Mouse (Mus musculus) testis, adult 2 months (tissue): ENCODE data around the gene Agap3. TPM values are rescaled to one million over a fixed set of nuclear protein-coding genes. Genes with fewer than 3 reads are reported as not detected.

Source experiments
- H3K27ac ChIP-seq: fragments of 200-500 bp; 2 replicates; pipeline ENCODE4 v1.5.1; 2012; ENCODE audit warnings: low read depth, low read length; ENCODE audit not compliant: control insufficient read depth, insufficient read depth
- H3K27me3 ChIP-seq: fragments of 200-500 bp; 2 replicates; pipeline ENCODE4 v1.6.1; 2012; ENCODE audit warnings: mild to moderate bottlenecking, low read length, moderate library complexity; ENCODE audit not compliant: control insufficient read depth, insufficient read depth
- H3K36me3 ChIP-seq: fragments of 200-500 bp; 2 replicates; pipeline ENCODE4 v1.6.1; 2012; ENCODE audit warnings: mild to moderate bottlenecking, low read length; ENCODE audit not compliant: control insufficient read depth, insufficient read depth
- H3K4me1 ChIP-seq: fragments of 200-500 bp; 2 replicates; pipeline ENCODE4 v1.6.1; 2012; ENCODE audit warnings: low read length; ENCODE audit not compliant: control insufficient read depth, insufficient read depth
- H3K4me3 ChIP-seq: fragments of 200-500 bp; 2 replicates; pipeline ENCODE4 v1.5.1; 2012; ENCODE audit warnings: low read depth, mild to moderate bottlenecking, low read length, moderate library complexity, mixed read lengths; ENCODE audit not compliant: control insufficient read depth
- CTCF ChIP-seq: fragments of 200-500 bp; IDR thresholded peaks from 2 replicates; pipeline ENCODE4 v1.5.1; 2012; ENCODE audit warnings: low read depth, mild to moderate bottlenecking, inconsistent platforms, low read length, moderate library complexity; ENCODE audit not compliant: control insufficient read depth, insufficient read depth, insufficient replicate concordance
- POLR2A ChIP-seq: fragments of 200-500 bp; IDR thresholded peaks from 2 replicates; pipeline ENCODE4 v1.6.1; 2012; ENCODE audit warnings: low read depth, mild to moderate bottlenecking, inconsistent platforms, low read length, moderate library complexity; ENCODE audit not compliant: control insufficient read depth
- polyA plus RNA-seq: library from polyadenylated mRNA; depleted of rRNA; stranded (reverse); fragments of >200 nt; gene quantifications from 2 replicates; pipeline ENCODE4 v1.2.3, GENCODE M21; 2012

Agap3 gene
- polyA plus RNA-seq, 1 experiment: 29.5 TPM

GRCm38 (mm10) chr5:24413938-24414337 is 38.0 kb upstream of the Agap3 start:
- Histone ChIP-seq H3K27ac (no peak overlapping the region), H3K36me3 (no peaks in the 10 kb centered on the region; the same call in 1 of the 2 replicates)
- TF ChIP-seq CTCF (no peak), POLR2A (0 out of 2 replicates have a peak, but pooled peaks have one; percentile 20)

DNA sequence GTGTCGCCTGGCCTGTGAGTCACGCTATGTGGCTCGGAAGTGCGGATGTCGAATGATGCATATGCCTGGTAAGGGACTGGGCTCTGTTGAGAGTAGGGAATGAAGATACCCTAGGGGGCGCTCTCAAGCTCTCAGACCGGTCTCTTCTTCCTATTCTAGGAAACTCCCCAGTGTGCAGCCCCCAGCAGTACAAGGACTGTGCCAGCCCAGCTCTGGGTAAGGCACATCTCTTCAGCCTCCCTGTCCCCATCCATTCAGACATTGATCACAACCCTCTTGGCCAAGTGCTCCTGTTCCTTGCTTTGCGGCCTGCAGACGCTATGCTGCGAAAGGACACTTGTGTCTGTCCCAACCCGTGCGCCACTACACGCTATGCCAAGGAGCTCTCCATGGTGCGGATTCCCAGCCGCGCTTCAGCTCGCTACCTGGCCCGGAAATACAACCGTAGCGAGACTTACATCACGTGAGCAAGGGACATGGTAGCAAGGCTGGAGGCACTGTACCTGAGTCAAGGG is 35.7 kb upstream of the Agap3 start:
- TF ChIP-seq POLR2A (peak; percentile 18; the same call in 1 of the 2 replicates), CTCF (peak; percentile 21; the same call in 1 of the 2 replicates)
- Histone ChIP-seq H3K36me3 (no peaks in the 10 kb centered on the region), H3K27ac (no peak overlapping the region), H3K4me3 (no peak overlapping the region), H3K4me1 (0 out of 2 replicates have a peak, but pooled peaks cover 2% of the 10 kb centered on the region), H3K27me3 (no peaks in the 10 kb centered on the region)

More at GRCm38 (mm10) chr5:24413938-24414337, 38.0 kb upstream of the Agap3 start:
- Histone ChIP-seq H3K4me1 (0 out of 2 replicates have a peak, but pooled peaks cover 2% of the 10 kb centered on the region), H3K4me3 (no peak overlapping the region), H3K27me3 (no peaks in the 10 kb centered on the region)

DNA sequence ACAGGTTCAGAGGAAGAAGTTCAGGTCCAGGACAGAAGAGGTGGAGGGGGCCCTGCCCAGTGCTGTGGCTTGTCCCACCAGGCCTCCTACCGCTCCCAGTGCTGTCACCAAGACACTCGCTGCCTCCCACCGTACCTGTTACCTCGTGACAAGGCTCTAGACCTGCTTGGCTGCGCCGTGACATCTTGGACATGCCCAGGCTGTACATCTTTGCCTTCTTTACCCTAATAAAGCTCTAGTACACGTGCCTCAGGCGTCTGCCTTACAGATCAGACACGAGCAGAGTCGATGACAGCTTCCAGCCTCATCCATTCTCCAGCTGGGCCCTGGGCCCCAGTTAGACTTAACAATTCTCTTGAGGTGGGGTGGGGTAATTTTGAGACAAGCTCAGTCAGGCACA is 34.4 kb upstream of the Agap3 start:
- Histone ChIP-seq H3K36me3 (no peaks in the 10 kb centered on the region), H3K4me1 (0 out of 2 replicates have a peak, but pooled peaks cover 2% of the 10 kb centered on the region), H3K4me3 (no peak overlapping the region), H3K27ac (no peak overlapping the region), H3K27me3 (no peaks in the 10 kb centered on the region)
- TF ChIP-seq CTCF: no peak
- no peak for TF ChIP-seq POLR2A

DNA sequence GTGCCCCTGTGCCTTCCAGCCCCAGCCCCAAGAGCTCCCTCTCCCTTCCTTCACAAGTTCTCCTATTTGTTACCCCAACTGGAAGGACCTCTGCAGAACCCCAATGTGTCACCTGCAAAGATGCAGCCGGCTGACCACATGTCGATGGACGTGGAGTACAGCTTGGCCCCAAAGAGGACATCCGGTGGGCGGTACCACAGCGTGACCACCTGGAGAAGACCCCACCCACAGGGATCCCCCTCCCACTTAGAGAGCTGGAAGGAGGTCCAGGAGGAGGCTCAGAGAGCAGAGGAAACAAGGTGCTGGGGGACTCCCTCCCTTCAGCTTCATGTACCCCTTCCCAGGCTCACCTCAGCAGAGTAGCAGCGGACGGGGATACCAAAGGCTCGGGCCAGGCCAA is 31.6 kb upstream of the Agap3 start:
- Histone ChIP-seq H3K27ac (no peak overlapping the region), H3K4me1 (peaks cover 13% of the 10 kb centered on the region), H3K4me3 (no peak overlapping the region), H3K36me3 (no peaks in the 10 kb centered on the region), H3K27me3 (no peaks in the 10 kb centered on the region)
- TF ChIP-seq CTCF: no peak
- TF ChIP-seq POLR2A: no peak

DNA sequence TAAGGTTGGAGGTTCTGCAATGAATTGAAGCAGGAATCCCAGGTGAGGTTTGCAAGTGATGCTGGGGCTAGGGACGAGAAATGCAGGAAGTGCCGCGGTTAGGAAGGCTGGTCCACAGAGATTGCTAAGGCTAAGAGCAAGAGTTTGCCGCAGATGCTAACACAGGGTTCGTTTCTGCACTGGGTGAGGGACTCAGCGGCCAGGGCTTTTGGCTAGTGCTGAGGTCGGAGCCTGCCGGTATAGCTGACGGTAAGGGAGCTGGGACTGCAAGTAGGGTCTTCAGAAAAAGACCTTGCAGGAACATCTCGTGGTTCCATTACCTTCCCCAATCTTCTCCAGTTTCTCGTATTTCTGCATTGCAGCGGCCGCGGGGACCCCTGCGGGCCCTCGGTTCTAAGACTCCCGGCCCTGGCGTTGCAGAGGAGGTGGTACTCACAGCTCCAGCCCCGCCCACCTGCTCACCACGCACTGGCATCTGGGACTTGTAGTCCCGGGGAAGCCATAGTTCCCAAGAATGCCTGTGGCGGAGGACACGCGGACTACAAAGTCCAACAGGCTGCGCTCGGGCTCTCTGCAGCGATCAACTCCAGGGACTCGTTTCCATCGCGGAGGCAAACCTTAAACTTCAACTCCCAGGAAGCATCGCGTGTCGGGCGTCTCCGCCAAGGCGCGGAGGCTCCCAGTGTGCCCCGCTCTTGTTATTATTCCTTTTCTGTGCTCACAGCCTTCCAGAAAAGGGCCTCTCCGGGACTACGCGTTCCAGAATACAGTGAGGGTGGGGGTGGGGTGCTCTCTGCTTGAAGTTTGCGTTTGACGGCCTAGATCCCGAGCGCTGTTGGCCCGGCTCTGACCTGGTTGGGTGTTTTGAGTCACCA is 28.6 kb upstream of the Agap3 start, which contains the start of the genes Cdk5 and Slc4a2:
Cdk5 (minus strand) TSS at position 402 of the 875 bp plus-strand sequence.
Slc4a2 (plus strand) TSS at position 709 of the 875 bp plus-strand sequence.
- no peak for TF ChIP-seq CTCF
- peak; percentile 56 for TF ChIP-seq POLR2A
- H3K36me3 ChIP-seq: no peaks in the 10 kb centered on the region
- peaks cover 22% of the 10 kb centered on the region for H3K4me1 ChIP-seq

GRCm38 (mm10) chr5:24424004-24424781 is 27.8 kb upstream of the Agap3 start:
- Histone ChIP-seq H3K4me1 (peaks cover 22% of the 10 kb centered on the region), H3K27ac (peak overlapping the region; percentile 95), H3K4me3 (peak overlapping the region; percentile 92), H3K36me3 (no peaks in the 10 kb centered on the region), H3K27me3 (no peaks in the 10 kb centered on the region)
- TF ChIP-seq CTCF (no peak), POLR2A (no peak)

More for the DNA sequence above, 28.6 kb upstream of the Agap3 start, which contains the start of the genes Cdk5 and Slc4a2:
- Histone ChIP-seq H3K4me3 (peak within 1 kb of the TSS; percentile 92), H3K27me3 (no peaks in the 10 kb centered on the region), H3K27ac (peak within 1 kb of the TSS; percentile 95)

DNA sequence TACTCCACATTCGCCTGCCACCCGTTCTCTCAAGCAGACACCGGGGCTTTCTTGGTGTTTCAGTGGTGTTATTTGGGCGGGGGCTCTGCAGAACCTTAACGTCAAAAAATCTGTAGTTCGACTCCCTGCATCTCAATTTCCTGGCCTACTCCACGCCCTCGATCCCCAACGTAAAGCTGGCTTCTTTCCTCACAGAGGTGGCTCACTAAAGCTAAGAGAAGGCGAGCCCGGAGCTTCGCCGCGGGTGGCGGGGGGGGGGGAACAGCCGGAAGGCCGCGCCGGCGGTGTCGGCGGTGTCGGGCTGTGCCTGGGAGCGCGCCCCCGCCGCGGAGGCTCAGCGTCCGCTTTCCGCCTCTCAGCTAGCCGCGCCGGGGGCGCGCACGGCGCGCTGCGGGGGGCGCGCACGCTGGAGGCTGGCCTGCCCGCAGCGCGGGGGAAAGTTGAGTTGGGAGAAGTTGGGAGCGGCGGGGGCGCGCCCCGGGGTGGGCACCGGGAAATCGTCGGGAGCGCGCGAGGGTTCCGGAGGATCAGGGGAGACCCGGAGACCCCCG is 27.0 kb upstream of the Agap3 start:
- Histone ChIP-seq H3K4me1 (peaks cover 22% of the 10 kb centered on the region), H3K27ac (peak overlapping the region; percentile 95), H3K4me3 (peak overlapping the region; percentile 92), H3K36me3 (no peaks in the 10 kb centered on the region), H3K27me3 (no peaks in the 10 kb centered on the region)
- TF ChIP-seq CTCF: no peak
- peak; percentile 39; the same call in 1 of the 2 replicates for TF ChIP-seq POLR2A
